Mouse (Mus musculus) embryonic facial prominence, embryonic 11.5 days (tissue): Measurements from ENCODE around the gene 4930412O13Rik. TPM values are rescaled to one million over a fixed set of nuclear protein-coding genes. Genes with fewer than 3 reads are reported as not detected.
A peak's percentile ranks its signal among the peaks of the same experiment; 100 is the strongest.

Experiments
- ATAC-seq: fragments of 200-750 bp; cut with Nextera tagmentation; replicated peaks from 2 replicates; pipeline ENCODE4 v1.8.0; 2017; ENCODE audit warnings: low read depth; ENCODE audit not compliant: insufficient number of reproducible peaks, low FRiP score, low TSS enrichment
- DNase-seq: peaks from one replicate; pipeline ENCODE4 v3.0.0-alpha.2; 2015; ENCODE audit warnings: low spot score
- H3K27ac ChIP-seq: fragments of 300-500 bp; sonication (generic); replicated peaks from 2 replicates; pipeline ENCODE4 v1.5.1; 2014; ENCODE audit warnings: mild to moderate bottlenecking, low read depth, low read length, control low read depth
- H3K27me3 ChIP-seq: fragments of 300-500 bp; sonication (generic); 2 replicates; pipeline ENCODE4 v1.6.1; 2014; ENCODE audit warnings: mild to moderate bottlenecking, low read length, moderate library complexity, mixed read lengths; ENCODE audit not compliant: control insufficient read depth, insufficient read depth
- H3K36me3 ChIP-seq: fragments of 300-500 bp; sonication (generic); replicated peaks from 2 replicates; pipeline ENCODE4 v1.6.1; 2014; ENCODE audit warnings: low read depth, mild to moderate bottlenecking, low read length, moderate library complexity, mixed read lengths; ENCODE audit not compliant: control insufficient read depth, insufficient read depth
- H3K4me1 ChIP-seq: fragments of 300-500 bp; sonication (generic); 2 replicates; pipeline ENCODE4 v1.6.1; 2014; ENCODE audit warnings: low read length, mixed read lengths; ENCODE audit not compliant: control insufficient read depth, insufficient read depth
- H3K4me2 ChIP-seq: fragments of 300-500 bp; sonication (generic); 2 replicates; pipeline ENCODE4 v1.6.1; 2014; ENCODE audit warnings: low read depth, mild to moderate bottlenecking, control low read depth, low read length, moderate library complexity
- H3K4me3 ChIP-seq: fragments of 300-500 bp; sonication (generic); 2 replicates; pipeline ENCODE4 v1.5.1; 2014; ENCODE audit warnings: low read depth, low read length, control low read depth
- H3K9ac ChIP-seq: fragments of 300-500 bp; sonication (generic); replicated peaks from 2 replicates; pipeline ENCODE4 v1.6.1; 2014; ENCODE audit warnings: mild to moderate bottlenecking, control low read depth, low read length
- H3K9me3 ChIP-seq: fragments of 300-500 bp; sonication (generic); replicated peaks from 2 replicates; pipeline ENCODE4 v1.6.1; 2016; ENCODE audit warnings: mild to moderate bottlenecking, low read length, inconsistent platforms, mixed read lengths; ENCODE audit not compliant: control insufficient read depth
- WGBS: fragments of 180-500 bp; shearing (Covaris S2); extraction: QIAGEN DNeasy Blood & Tissue Kit; methylation state at CpG from one replicate; pipeline ENCODE4 v1.1.7; 2014; 5-methylcytosine and 5-hydroxymethylcytosine counted together
- polyA plus RNA-seq: library from polyadenylated mRNA; unstranded; fragments of >200 nt; fragmentation: Nextera tagmentation; extraction: Ambion mirVana; gene quantifications from 2 replicates; pipeline ENCODE4 v1.2.1, GENCODE M21; 2014

The 4930412O13Rik gene
- polyA plus RNA-seq, 1 experiment from 2014 or later: 1.0 TPM

DNA sequence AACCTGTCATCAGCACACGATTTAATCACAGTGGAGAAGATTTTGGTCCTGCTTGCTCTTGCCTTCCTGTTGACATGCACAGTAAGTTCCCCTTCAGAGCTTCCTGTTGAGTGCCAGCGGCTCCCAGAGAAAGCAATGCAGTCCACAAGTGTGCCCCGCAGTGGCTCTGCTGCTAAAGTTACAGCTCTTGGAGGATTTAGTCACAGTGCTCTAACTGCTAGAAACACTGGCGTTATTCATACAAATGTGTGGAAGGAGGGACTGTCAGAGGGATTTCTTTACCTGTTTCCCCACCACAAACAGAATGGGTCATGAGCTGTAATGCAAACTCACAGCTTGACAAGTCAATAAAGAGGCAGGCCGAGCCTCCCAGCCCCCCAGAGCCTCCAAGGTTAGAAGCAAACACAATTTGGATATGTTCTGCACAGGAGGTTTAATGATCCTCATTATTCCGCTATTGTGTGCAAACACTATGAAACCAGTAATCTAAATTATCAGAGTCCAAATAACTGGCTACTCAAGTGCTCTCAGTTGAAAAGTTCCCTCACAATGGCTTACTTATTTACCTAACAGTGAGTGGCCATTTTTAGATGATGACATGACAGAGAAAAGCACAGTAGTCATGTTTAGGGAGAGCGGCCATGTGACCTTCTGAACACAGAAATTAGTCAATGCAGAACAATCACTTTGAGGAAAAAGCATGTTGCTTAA, 45.3 kb downstream of the 4930412O13Rik start:
- no peak overlapping the region for H3K9ac ChIP-seq
- peak; percentile 42 for DNase-seq
- H3K9me3 ChIP-seq: no peaks in the 10 kb centered on the region
- no peak overlapping the region for H3K27ac ChIP-seq
- ATAC-seq: no peak
- no peak overlapping the region for H3K4me3 ChIP-seq
- no peaks in the 10 kb centered on the region for H3K27me3 ChIP-seq
- H3K36me3 ChIP-seq: no peaks in the 10 kb centered on the region
- WGBS: 46% methylated on average over 7 of the region's 7 CpGs
- no peaks in the 10 kb centered on the region for H3K4me1 ChIP-seq
- no peak overlapping the region for H3K4me2 ChIP-seq

DNA sequence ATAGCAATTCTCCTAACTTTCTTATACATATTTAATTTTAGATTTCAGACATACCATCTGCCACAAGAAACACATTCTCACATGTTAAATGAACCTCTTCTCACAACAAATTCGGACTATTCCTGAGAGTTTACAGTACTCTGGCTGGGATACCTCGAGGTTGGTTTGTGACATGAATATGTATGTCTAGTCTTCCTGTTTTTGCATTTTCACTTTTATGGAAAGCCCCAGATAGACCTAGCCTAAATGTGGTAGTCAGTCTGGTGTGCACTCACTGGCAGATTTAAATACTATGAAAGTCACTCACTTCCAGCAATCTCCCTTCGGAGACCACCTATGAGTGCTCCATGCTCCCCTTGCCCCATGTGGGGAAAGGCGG, 45.8 kb downstream of the 4930412O13Rik start:
- no peak for ATAC-seq
- no peaks in the 10 kb centered on the region for H3K27me3 ChIP-seq
- H3K27ac ChIP-seq: no peak overlapping the region
- H3K4me2 ChIP-seq: no peak overlapping the region
- 74% methylated on average over 4 of the region's 4 CpGs for WGBS
- no peak overlapping the region for H3K9ac ChIP-seq
- H3K4me3 ChIP-seq: no peak overlapping the region
- H3K4me1 ChIP-seq: no peaks in the 10 kb centered on the region
- H3K9me3 ChIP-seq: no peaks in the 10 kb centered on the region
- no peak for DNase-seq
- no peaks in the 10 kb centered on the region for H3K36me3 ChIP-seq

Other genes with a start within 250 kb of the 4930412O13Rik start
- 0.99 and 1.2 TPM in 2 replicates for gene 9230102O04Rik, start 8.3 kb downstream of the 4930412O13Rik start, polyA plus RNA-seq
- 17.4 and 22.7 TPM in 2 replicates for gene Gata3, start 8.8 kb downstream of the 4930412O13Rik start, polyA plus RNA-seq
- 14.9 and 16.4 TPM in 2 replicates for gene Taf3, start 167.3 kb downstream of the 4930412O13Rik start, polyA plus RNA-seq
- gene Atp5c1, start 199.3 kb downstream of the 4930412O13Rik start, polyA plus RNA-seq: 621 and 639 TPM in 2 replicates
- 39.1 and 42.8 TPM in 2 replicates for gene Kin, start 199.3 kb downstream of the 4930412O13Rik start, polyA plus RNA-seq